Mouse (Mus musculus): ENCODE results near the gene Cirbp. TPM values are rescaled to one million over a fixed set of nuclear protein-coding genes. Genes with fewer than 3 reads are reported as not detected.

The Cirbp gene
- 100 to 1,000 TPM; 132 to 177 TPM for polyA plus RNA-seq (2017; shearing (Covaris generic))

DNA sequence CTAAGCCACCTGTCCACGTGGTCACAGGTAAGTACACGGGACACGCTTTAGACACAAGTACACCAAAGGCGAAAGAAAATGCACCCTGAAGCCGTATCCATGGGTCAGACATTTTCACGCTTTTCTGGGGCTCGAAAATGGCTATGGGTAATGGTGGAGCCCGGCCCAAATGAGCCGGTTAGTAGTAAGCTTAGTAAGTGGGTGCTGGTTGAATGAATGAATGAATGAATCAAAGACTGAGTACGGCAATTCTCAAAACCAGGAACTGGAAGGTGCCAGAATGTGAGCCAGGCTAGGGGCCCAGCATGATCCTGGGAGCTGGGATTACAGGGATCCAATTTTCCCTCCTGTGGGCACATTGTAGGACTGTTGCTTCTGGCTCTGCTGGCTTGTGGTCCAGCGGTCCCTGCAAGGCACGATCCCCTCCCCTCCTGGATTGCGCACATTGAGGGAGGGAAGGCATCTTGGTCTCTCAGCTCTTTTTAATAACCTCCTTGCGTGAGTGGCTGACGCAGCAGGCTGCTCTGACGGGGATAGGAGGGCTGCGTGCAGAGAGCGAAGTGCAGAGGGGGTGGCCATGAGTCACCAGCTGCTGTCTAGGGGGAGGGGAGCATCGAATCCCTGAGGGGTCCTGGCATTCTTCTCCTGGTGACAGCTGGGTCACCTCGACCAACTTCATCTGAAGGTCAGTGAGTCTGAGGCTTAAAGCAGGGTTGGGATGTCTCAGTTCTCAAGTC, at the start of gene Cirbp:
TSS of gene Cirbp (plus strand) at position 594 of the 737 bp plus-strand sequence.
- ATAC-seq: no peak

DNA sequence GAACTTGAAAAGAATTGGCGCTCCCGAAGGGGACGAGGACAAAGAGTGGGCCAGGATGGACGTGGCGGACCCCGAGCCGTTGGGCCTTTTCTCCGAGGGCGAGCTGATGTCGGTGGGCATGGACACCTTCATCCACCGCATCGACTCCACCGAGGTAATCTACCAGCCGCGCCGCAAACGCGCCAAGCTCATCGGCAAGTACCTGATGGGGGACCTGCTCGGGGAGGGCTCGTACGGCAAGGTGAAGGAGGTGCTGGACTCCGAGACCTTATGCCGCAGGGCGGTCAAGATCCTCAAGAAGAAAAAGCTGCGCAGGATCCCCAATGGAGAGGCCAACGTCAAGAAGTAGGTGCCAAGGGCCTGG, 49.2 kb upstream of the Cirbp start:
- ATAC-seq: no peak

DNA sequence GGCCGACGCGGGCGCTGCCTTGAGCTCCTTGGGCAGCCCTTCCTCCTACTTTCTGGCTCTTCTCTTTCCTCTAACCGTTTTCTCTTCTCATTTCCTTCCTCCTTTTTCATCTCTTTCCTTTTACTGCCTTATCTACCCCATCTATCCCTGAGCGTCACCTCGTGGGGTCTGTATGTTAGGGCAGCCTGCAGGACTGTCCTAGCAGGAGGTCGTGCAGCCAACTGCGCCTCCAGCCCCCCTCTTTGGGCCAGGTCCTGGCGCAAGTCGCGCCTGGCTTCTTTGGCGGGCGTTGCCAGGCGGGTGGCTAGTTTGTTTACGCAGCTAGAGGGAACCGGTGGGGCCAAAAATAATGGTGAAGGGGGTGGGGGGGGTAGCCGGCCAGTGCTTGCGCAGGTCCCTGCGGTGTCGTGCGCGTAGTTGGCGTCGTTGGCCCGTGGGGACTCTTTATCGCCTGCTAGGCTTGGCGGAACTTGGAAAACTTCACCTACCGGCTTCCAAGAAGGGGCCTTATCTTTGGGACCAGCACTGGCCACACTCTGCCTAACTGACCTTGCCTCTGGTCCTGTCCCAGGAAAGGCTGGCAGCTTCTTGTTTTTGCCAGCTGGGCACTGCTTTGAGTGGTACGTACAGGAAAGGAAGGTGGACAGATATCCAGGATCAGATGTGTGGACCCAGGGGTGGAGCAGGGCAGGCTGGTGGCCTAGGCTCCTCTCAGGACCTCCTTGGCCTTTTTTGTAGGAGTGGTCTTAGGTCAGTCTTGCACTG, 48.7 kb upstream of the Cirbp start:
- no peak for ATAC-seq

DNA sequence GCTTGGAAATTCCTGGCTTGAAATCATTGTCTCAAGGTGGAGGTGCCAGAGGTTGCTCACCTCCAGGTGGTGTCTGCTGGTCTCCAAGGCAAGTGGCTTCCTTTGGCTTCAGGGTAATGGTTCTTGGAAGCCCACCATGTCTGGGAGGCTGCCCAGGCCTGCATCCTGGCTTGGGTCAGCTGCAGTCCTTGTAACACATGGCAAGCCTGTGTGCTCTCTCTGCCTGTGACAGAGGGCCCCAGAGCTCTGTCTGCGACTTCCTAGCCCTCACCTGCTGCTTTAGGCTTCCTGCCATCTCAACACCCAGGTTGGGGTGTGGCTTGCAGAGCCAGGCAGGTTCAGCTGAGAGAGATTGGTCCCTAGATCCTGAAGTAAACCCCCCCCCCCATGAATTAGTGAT, 48.0 kb upstream of the Cirbp start:
- no peak for ATAC-seq

DNA sequence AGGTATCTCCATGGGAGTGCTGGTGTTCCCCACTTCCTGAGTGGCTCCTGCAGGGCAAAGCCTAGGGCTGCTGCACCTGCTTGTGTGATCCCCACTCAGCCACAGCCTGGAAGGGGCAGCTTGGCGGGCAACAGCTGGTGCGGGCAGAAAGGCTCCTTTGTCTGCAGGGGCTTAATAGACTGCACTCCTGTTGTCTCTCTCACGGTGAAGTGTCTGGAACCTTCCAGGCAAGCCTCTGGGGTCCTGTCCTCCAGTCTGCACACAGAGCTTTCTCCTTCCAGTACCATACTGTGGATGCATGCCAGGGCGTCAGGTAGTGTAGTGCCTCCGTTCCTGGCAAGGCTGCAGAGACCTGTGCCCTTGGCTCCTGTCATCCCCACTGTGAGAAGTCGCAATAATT, 47.2 kb upstream of the Cirbp start:
- no peak for ATAC-seq

DNA sequence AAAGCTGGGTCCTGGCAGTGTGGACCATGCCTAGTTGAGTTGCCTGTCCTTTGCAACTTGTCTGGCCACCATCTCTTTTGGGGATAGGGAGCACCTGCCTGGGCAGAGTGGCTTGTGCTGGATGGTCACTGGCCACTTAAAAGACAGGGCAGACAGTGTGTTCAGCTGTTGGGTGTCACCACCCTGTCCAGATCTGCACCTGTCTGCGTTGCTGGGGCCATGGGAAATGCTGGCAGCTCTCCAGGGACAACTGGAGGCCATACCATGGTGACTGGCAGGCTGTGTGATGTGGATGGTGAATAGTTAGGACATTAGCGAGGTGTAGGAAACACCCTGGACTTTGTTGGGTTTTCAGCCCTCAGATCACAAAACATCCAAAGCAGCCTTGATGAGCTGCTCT, 45.6 kb upstream of the Cirbp start:
- ATAC-seq: no peak

DNA sequence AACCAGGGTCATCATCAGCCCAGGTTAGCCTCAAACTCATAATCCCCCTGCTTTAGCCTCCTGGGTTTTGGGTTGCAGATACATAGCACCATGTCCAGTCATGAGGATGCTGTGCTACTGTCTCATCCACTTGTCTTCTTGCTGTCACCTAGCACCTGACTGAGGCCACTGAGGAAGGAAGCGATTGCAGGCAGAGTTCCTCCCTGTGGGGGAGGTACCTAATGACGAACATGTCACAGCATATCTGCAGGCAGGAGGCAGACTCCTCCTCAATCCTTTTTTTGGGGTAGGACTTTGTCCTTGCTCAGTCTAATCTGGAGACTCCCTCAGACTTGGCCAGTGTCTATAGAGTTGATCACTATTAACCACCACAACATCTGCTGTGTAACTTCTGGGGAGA, 44.1 kb upstream of the Cirbp start:
- no peak for ATAC-seq

DNA sequence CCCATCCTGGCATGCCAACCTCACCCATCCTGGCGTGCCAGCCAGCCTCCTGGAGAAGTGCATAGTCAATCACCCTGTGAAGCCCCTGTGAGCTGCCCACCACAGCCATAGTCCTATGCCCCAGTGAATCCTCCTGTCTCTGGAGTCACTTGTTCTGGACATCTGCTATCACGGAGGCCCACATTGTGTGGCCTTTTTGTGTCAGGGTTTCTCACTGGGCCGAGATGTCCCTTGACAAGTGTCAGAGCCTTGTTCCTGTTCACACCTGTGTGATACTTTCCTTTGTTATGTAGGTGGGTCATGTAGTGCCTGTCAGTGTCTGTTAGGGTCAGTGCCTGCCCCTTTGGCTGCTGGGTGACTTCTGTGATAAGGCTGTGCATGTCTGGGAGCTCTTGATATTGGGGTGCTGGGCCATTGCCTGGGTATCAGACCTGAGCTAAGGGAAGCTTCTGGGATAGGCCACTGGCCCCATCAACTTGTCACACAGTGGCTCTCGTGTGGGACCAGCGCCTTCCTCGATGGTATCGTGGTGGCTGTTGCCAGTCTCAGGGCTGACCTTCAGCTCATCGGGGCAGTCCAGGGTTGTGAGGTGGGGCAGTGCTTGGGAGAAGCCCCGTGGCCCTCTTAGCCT, 41.7 kb upstream of the Cirbp start:
- no peak for ATAC-seq

DNA sequence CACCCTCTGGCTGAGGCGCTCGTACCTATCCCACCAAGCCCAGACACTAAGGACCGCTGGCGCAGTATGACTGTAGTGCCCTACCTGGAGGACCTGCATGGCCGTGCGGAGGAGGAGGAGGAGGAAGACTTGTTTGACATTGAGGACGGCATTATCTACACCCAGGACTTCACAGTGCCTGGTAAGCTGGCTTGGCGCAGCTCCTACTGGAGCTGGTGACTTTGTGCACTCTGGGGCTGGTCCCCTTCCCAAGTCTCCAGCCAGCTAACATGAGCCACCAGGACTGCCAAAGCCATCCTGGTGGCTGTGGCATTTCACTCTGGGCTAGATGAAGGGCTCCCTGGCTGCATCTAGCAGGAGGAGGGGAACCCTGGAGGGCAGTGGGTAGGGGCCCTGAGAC, 37.9 kb upstream of the Cirbp start:
- no peak for ATAC-seq

DNA sequence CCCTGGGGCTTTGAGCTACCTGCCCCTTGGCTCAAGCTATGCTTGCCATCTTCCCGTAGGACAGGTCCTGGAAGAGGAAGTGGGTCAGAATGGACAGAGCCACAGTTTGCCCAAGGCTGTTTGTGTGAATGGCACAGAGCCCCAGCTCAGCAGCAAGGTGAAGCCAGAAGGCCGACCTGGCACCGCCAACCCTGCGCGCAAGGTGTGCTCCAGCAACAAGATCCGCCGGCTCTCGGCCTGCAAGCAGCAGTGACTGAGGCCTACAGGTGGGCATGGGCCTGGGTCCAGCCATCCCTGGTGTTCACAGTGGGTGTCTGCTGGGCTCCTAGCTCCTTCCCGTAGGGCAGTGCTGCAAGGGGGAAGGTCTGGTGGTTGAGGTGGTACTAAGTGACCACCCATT, 35.9 kb upstream of the Cirbp start:
- no peak for ATAC-seq

DNA sequence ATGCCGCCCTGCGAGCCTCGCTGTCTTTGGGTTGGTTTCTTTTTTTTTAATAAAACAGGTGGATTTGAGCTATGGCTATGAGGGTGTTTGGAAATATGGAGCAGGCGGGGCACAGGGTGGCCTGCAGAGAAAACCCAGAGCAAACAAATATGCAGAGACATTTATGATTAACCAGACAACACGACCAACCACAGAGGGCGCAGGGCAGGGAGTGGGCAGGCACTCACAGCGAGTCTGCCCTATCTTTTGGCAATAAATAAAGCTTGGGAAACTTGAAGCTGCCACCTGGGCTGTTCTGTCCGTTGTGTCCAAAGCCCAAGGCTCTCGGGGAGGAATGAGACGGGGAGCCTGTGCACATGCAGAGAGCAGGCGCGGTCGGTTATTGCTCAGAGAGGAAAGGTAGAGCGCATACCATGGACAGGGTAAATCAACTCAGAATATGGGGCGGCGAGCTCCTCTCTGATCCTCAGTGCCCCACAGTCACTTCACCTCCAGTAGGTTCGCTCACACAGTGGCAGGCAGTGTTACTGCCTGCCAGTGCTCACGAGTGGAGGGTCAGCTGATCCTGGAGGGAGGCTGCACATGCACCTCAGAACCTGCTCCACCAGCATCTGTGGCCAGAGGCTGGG, 35.3 kb upstream of the Cirbp start:
- ATAC-seq: no peak

DNA sequence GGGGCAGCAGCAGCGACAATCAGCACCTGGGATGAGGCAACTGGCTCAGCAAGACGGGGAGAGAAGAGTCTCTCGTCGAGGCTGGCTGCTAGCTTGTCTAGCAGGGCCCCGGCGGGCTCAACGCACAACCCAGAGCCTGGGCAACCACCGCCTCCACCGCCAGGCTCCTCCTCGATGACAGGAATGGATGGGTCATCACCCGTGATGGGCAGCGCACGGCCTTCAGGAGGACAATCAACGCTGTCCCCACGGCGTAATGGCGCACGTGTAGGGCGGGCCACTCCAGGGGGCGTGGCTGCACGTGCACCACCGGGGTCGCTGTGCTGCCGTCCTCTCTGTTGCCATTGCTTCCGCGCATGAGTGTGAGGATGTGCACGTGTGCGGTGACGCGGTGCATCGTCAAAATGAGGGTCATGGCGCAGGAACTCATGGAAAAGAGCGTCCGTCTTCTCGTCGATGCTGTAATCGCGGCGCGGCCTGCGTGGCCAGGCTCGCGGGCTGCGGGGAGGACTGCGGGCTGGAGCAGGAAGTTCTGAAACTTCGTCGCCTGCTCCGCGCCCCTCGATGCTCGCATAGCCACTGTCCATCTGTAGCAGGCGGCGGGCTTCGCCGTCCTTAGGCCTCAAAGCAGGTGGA, 34.4 kb upstream of the Cirbp start:
- no peak for ATAC-seq

DNA sequence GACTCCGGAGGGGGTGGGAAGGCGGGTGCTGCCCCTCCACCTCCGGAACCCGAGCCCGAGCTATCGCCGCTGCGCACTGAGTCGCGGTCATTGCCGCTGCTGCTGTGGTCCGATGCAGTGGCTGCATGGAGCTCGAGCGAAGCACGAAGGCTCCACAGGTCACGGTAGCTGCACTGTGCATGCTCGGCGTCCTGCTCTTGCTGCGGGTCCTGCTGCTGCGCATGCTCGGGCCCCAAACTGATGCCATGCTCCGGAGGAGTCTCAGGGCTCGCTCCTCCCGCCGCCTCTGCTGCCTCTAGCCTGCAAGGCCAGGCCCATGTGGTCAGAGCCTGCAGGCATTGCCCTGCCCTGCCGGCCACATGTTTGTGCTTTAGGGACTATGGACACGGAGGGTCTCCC, 33.8 kb upstream of the Cirbp start:
- no peak for ATAC-seq

DNA sequence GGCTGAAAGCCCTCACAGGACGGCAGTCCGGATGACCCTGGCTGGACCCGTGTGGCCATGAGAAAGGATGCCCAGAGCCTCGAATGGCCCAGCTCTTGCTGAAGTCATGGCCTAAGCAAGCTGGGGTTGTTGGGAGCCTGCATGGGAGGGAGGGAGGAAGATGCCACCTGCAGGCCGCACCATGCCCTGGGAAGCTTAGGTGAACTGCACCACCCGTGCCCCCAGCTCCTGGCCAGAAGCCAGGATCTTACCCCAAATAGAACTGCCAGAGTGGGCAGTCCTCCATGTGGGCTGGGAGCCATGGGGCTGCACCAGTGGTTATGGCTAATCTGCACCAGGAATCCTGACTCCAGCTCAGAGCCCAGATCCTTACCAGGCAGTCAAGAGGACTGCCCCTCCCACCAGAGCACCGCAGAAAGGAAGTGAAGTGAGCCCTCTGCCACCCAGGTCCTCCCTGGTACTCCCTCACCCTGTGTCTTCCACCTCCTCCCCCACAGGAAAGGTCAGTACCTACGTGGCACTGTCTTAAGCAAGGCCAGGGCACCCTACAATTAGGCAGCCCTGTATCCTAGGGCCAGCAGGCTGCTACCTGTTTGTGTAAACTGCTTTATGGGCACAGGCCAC, 32.4 kb upstream of the Cirbp start:
- no peak for ATAC-seq

DNA sequence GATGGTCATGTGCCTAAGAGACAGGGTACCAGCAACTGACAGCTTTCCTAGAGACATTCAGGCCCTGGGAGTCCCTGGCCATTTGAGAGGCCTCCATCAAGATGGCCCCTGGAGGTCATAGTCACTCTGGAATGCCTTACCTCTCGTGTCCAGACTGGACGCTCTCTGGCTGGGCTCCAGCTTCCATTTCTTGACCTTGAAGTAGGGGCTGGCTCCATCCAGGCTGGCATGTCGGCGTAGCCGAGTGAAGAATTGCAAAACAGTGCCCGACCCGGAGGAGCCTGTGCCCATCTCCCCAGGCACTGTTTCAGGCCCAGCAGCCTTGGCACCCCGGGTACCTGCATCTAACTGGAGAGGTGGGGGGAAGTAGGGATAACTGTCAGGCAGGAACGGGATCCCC, 31.4 kb upstream of the Cirbp start:
- ATAC-seq: no peak

DNA sequence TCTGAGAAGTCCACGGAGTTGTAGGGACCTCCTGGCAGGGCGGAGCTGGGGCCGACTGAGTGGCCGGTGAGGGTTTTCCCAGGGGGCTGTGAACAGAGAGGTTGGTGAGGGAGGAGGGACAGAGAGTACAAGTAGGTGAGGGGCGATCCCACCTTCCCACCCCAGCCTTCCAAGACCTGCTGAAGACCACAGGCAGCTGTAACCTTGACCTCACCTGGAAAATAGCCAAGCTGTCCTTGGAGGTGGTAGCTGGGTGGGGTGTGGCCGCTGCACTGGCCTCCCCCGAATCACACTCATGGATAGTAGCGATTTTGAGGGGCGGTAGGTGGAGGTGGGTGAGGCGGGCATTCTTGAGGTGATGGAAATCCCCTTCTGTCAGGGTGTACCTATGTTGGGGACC, 30.6 kb upstream of the Cirbp start:
- ATAC-seq: no peak

DNA sequence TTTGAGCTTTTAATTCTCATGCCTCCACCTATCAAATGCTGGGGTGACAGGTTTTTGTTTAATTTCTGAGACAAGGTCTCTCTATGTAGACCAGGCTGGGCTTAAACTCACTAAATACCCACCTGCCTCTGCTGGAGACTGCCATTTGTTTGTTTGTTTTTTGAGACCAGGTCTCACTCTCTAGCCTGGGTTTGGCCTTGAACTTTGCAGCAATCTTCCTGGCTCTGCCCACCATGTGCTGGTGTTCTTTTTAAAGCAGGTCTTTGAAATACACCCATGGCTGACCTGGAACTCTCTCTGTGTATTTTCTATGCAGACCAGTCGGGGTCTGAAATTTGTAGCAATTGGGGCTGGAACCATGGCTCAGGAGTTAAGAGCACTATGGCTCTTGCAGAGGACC, 30.1 kb upstream of the Cirbp start:
- ATAC-seq: no peak

DNA sequence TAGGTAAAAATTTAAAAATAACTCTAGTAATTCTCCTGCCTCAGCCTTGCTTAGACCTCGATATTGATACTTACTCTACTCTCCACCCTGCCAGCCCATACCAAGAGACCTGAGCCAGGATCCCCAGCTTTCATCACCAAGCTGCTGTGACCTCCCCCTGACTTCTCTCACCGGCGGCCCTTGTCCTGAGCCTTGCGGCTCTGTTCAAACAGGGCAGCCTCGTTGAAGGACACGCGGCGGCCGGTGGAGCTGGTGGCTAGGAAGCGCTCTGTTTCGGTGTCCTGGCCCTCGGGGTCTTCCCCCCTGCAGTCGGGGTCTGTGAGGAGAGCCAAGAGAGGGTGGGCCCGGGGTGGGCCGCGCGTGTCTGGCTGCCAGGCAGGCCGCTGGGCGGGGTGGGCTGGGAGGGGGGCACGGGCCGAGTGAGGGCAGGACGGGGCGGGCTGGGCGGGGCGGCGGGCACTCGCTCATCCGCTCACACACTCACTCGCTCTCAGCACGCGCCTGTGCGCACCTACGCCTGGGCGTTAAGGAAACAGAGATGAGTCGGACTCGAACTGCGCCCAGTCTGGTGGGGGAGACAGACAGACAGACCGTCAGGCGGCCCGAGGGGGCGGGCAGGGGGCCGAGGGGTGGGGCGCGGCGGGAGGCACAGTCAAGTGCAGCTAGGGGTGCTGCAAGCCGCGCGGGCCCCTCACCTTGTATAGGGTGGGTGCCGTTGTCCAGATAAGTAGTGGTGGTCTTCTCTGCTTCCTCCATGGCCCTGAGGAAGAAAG, 29.4 kb upstream of the Cirbp start:
- no peak for ATAC-seq

DNA sequence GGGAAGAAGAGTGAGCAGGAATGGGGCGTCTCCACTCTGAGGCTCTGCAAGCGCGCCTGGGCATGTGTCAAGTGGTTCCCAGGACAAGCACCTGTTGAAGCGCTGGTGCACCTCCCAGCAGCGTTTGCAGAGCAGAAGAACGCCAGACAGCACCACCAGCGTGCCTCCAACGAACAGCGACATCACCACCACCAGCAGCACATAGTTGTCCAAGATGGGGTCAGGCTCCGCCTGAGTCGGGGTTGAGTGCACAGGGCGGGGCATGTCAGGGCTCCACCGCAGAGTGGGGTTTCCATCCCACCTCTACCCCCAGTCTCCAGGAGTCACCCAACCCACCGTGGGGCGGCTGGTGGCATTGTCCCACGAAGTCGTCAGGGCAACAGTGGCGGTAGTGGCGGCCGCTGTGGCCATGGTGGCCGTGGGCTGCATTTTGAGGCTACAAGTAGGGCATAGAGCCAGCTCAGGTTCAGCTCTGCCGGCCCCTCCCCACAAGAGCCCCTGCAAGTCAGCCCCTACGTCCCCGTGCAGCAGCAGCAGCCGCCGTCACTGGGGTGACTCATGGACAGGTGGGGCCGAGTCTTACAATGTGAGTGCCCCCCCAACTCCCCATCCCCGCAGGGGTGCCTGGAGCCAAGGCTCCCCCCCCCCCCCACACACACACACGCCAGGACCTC, 28.7 kb upstream of the Cirbp start:
- ATAC-seq: no peak

DNA sequence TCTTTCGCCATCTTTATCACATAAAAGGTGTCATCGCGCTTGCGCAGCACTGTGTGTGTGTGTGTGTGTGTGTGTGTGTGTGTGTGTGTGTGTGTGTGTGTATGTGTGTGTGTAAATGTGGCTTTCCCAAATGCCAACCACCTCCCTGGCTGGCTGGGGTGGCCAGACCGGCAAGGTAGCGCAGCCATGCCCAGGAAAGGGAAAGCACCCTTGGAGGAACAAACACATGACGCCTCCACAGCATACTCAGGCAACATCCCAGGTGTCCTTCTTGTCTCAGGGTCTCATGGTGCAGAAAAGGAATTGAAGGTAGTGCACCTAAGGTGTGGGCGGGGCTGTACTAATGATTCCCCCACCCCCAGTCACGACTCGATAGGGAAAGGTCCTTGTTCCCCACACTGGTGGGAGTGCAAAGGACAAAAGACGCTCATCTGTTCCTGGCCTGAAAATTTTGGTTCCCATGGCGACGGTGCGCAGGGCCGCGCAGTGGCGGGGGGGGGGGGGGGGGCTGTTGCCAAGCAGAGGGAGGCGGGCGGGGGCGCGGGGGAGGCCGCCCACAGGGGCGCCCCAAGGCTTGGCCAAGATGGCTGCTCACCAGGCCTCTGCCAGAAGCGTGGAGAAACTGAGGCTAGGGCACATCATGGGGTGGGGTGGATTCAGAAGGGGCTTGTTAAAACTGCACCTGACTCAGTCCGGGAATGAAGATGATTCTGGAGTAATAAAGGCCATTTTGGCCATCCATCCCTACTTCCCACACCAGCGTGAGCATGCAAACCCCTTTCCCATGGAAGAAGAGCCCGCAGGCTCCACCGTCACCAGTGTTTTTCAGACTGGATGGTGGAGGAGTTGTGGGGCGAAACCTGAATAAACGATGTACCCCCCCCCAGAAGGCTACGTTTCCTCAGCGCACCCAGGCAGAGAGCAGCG, 27.9 kb upstream of the Cirbp start:
- ATAC-seq: no peak
